Mouse (Mus musculus) stomach, embryonic 16.5 days (tissue): ENCODE results near the gene Ldhb. TPM values are rescaled to one million over a fixed set of nuclear protein-coding genes. Genes with fewer than 3 reads are reported as not detected.

Source experiments
- ATAC-seq: fragments of 200-750 bp; cut with Nextera tagmentation; 2 replicates; pipeline ENCODE4 v1.8.0; 2017; ENCODE audit warnings: moderate number of reproducible peaks, moderate TSS enrichment; ENCODE audit not compliant: insufficient read depth, low FRiP score
- H3K27ac ChIP-seq: fragments of 300-500 bp; sonication (generic); 2 replicates; pipeline ENCODE4 v1.5.1; 2014; ENCODE audit warnings: low read length
- H3K27me3 ChIP-seq: fragments of 300-500 bp; sonication (generic); 2 replicates; pipeline ENCODE4 v1.6.1; 2014; ENCODE audit warnings: low read length, control low read depth, mixed read lengths; ENCODE audit not compliant: control insufficient read depth, insufficient read depth
- H3K36me3 ChIP-seq: fragments of 300-500 bp; sonication (generic); 2 replicates; pipeline ENCODE4 v1.6.1; 2014; ENCODE audit warnings: low read length; ENCODE audit not compliant: control insufficient read depth, insufficient read depth
- H3K4me1 ChIP-seq: fragments of 300-500 bp; sonication (generic); 2 replicates; pipeline ENCODE4 v1.6.1; 2014; ENCODE audit warnings: low read length, control low read depth, mixed read lengths; ENCODE audit not compliant: control insufficient read depth, insufficient read depth
- H3K4me2 ChIP-seq: fragments of 300-500 bp; sonication (generic); 2 replicates; pipeline ENCODE4 v1.6.1; 2014; ENCODE audit warnings: low read depth, low read length, mixed read lengths
- H3K4me3 ChIP-seq: fragments of 300-500 bp; sonication (generic); replicated peaks from 2 replicates; pipeline ENCODE4 v1.5.1; 2014; ENCODE audit warnings: mild to moderate bottlenecking, low read length
- H3K9ac ChIP-seq: fragments of 300-500 bp; sonication (generic); 2 replicates; pipeline ENCODE4 v1.6.1; 2014; ENCODE audit warnings: low read length
- H3K9me3 ChIP-seq: fragments of 300-500 bp; sonication (generic); replicated peaks from 2 replicates; pipeline ENCODE4 v1.6.1; 2016; ENCODE audit warnings: low read length, control low read depth; ENCODE audit not compliant: control insufficient read depth
- WGBS: fragments of 180-500 bp; shearing (Covaris S2); extraction: QIAGEN DNeasy Blood & Tissue Kit; methylation state at CpG from one replicate; pipeline ENCODE4 v1.1.7; 2014; 5-methylcytosine and 5-hydroxymethylcytosine counted together
- polyA plus RNA-seq: library from polyadenylated mRNA; unstranded; fragments of >200 nt; fragmentation: Nextera tagmentation; extraction: Ambion mirVana; gene quantifications from 2 replicates; pipeline ENCODE4 v1.2.1, GENCODE M21; 2015

Ldhb gene
- polyA plus RNA-seq, 1 experiment from 2014 or later: 156 TPM

GRCm38 (mm10) chr6:142540561-142541160 lies 32.9 kb upstream of the Ldhb start:
- peak overlapping the region; percentile 35; the same call in 1 of the 2 replicates for H3K27ac ChIP-seq
- no peaks in the 10 kb centered on the region for H3K27me3 ChIP-seq
- H3K4me1 ChIP-seq: peaks cover 9% of the 10 kb centered on the region
- WGBS: 62% methylated on average over 10 of the region's 10 CpGs
- H3K36me3 ChIP-seq: no peaks in the 10 kb centered on the region
- H3K9me3 ChIP-seq: no peaks in the 10 kb centered on the region
- no peak overlapping the region for H3K4me3 ChIP-seq
- ATAC-seq: no peak
- H3K9ac ChIP-seq: no peak overlapping the region
- no peak overlapping the region for H3K4me2 ChIP-seq

- H3K9me3 ChIP-seq: no peaks in the 10 kb centered on the region
- ATAC-seq: no peak
- H3K36me3 ChIP-seq: no peaks in the 10 kb centered on the region
- H3K27me3 ChIP-seq: no peaks in the 10 kb centered on the region
- H3K9ac ChIP-seq: no peak overlapping the region
- peaks cover 9% of the 10 kb centered on the region for H3K4me1 ChIP-seq
- WGBS: 73% methylated on average over 5 of the region's 5 CpGs
- H3K4me3 ChIP-seq: no peak overlapping the region
- H3K4me2 ChIP-seq: no peak overlapping the region
- peak overlapping the region; percentile 31; the same call in 1 of the 2 replicates for H3K27ac ChIP-seq
Observed at GRCm38 (mm10) chr6:142540131-142540530, 32.4 kb upstream of the Ldhb start.

GRCm38 (mm10) chr6:142538503-142538902 lies 30.7 kb upstream of the Ldhb start:
- no peaks in the 10 kb centered on the region for H3K36me3 ChIP-seq
- peaks cover 6% of the 10 kb centered on the region for H3K4me1 ChIP-seq

GRCm38 (mm10) chr6:142533412-142533811 lies 25.7 kb upstream of the Ldhb start:
- Histone ChIP-seq H3K9me3 (no peaks in the 10 kb centered on the region), H3K4me3 (no peak overlapping the region), H3K27me3 (no peaks in the 10 kb centered on the region), H3K36me3 (no peaks in the 10 kb centered on the region), H3K27ac (no peak overlapping the region), H3K9ac (no peak overlapping the region), H3K4me1 (peaks cover 6% of the 10 kb centered on the region; the same call in 1 of the 2 replicates), H3K4me2 (no peak overlapping the region)
- ATAC-seq: no peak
- WGBS: 70% methylated on average over 5 of the region's 5 CpGs

More at GRCm38 (mm10) chr6:142538503-142538902, 30.7 kb upstream of the Ldhb start:
- H3K27me3 ChIP-seq: no peaks in the 10 kb centered on the region
- H3K4me3 ChIP-seq: no peak overlapping the region
- H3K4me2 ChIP-seq: no peak overlapping the region
- WGBS: 62% methylated on average over 17 of the region's 17 CpGs
- peak; percentile 44; the same call in 1 of the 2 replicates for ATAC-seq
- H3K9me3 ChIP-seq: no peaks in the 10 kb centered on the region
- no peak overlapping the region for H3K9ac ChIP-seq
- peak overlapping the region; percentile 60; the same call in 1 of the 2 replicates for H3K27ac ChIP-seq

GRCm38 (mm10) chr6:142532686-142533085 lies 24.9 kb upstream of the Ldhb start:
- H3K9ac ChIP-seq: no peak overlapping the region
- H3K4me2 ChIP-seq: no peak overlapping the region
- no peak overlapping the region for H3K4me3 ChIP-seq
- no peaks in the 10 kb centered on the region for H3K9me3 ChIP-seq
- no peak overlapping the region for H3K27ac ChIP-seq
- no peak for ATAC-seq
- peaks cover 9% of the 10 kb centered on the region for H3K4me1 ChIP-seq
- WGBS: 85% methylated on average over 2 of the region's 2 CpGs
- H3K36me3 ChIP-seq: no peaks in the 10 kb centered on the region
- H3K27me3 ChIP-seq: no peaks in the 10 kb centered on the region

GRCm38 (mm10) chr6:142532141-142532540 lies 24.4 kb upstream of the Ldhb start:
- H3K4me1 ChIP-seq: peaks cover 9% of the 10 kb centered on the region
- H3K36me3 ChIP-seq: no peaks in the 10 kb centered on the region
- no peak overlapping the region for H3K4me2 ChIP-seq
- WGBS: 85% methylated on average over 13 of the region's 17 CpGs
- H3K9ac ChIP-seq: no peak overlapping the region
- no peaks in the 10 kb centered on the region for H3K27me3 ChIP-seq
- no peak for ATAC-seq
- H3K4me3 ChIP-seq: no peak overlapping the region
- H3K9me3 ChIP-seq: no peaks in the 10 kb centered on the region
- no peak overlapping the region for H3K27ac ChIP-seq

GRCm38 (mm10) chr6:142530378-142530777 lies 22.6 kb upstream of the Ldhb start:
- no peaks in the 10 kb centered on the region for H3K27me3 ChIP-seq
- peak overlapping the region; percentile 64 for H3K27ac ChIP-seq
- no peaks in the 10 kb centered on the region for H3K9me3 ChIP-seq
- no peaks in the 10 kb centered on the region for H3K36me3 ChIP-seq
- ATAC-seq: peak; percentile 59; the same call in 1 of the 2 replicates
- H3K4me1 ChIP-seq: peaks cover 9% of the 10 kb centered on the region
- no peak overlapping the region for H3K4me3 ChIP-seq
- no peak overlapping the region for H3K9ac ChIP-seq
- 49% methylated on average over 5 of the region's 5 CpGs for WGBS
- H3K4me2 ChIP-seq: no peak overlapping the region

- no peak overlapping the region for H3K4me2 ChIP-seq
- H3K9me3 ChIP-seq: no peaks in the 10 kb centered on the region
- no peak overlapping the region for H3K9ac ChIP-seq
- H3K4me3 ChIP-seq: no peak overlapping the region
- WGBS: 78% methylated on average over 8 of the region's 8 CpGs
- H3K27ac ChIP-seq: peak overlapping the region; percentile 64; the same call in 1 of the 2 replicates
- H3K27me3 ChIP-seq: no peaks in the 10 kb centered on the region
- H3K4me1 ChIP-seq: peaks cover 9% of the 10 kb centered on the region
- no peak for ATAC-seq
- H3K36me3 ChIP-seq: no peaks in the 10 kb centered on the region
Observed at GRCm38 (mm10) chr6:142529680-142530079, 21.9 kb upstream of the Ldhb start.

GRCm38 (mm10) chr6:142527931-142528562 lies 20.3 kb upstream of the Ldhb start:
- no peaks in the 10 kb centered on the region for H3K36me3 ChIP-seq
- no peaks in the 10 kb centered on the region for H3K27me3 ChIP-seq
- no peak overlapping the region for H3K4me3 ChIP-seq
- no peak overlapping the region for H3K4me2 ChIP-seq
- no peak overlapping the region for H3K9ac ChIP-seq
- WGBS: 33% methylated on average over 1 of the region's 1 CpGs
- H3K27ac ChIP-seq: no peak overlapping the region
- peaks cover 9% of the 10 kb centered on the region for H3K4me1 ChIP-seq
- H3K9me3 ChIP-seq: no peaks in the 10 kb centered on the region
- no peak for ATAC-seq
